Mouse (Mus musculus) stomach, embryonic 15.5 days (tissue): ENCODE measurements around the gene Iqcj. TPM values are rescaled to one million over a fixed set of nuclear protein-coding genes. Genes with fewer than 3 reads are reported as not detected.

Experiments
- ATAC-seq: fragments of 200-750 bp; cut with Nextera tagmentation; 2 replicates; pipeline ENCODE4 v1.8.0; 2017; ENCODE audit warnings: low read depth, moderate number of reproducible peaks, moderate TSS enrichment; ENCODE audit not compliant: insufficient read depth, low FRiP score
- H3K27ac ChIP-seq: fragments of 300-500 bp; sonication (generic); 2 replicates; pipeline ENCODE4 v1.5.1; 2015; ENCODE audit warnings: mild to moderate bottlenecking, inconsistent platforms
- H3K27me3 ChIP-seq: fragments of 300-500 bp; sonication (generic); replicated peaks from 2 replicates; pipeline ENCODE4 v1.6.1; 2015; ENCODE audit warnings: inconsistent platforms
- H3K36me3 ChIP-seq: fragments of 300-500 bp; sonication (generic); 2 replicates; pipeline ENCODE4 v1.6.1; 2015; ENCODE audit warnings: inconsistent platforms
- H3K4me1 ChIP-seq: fragments of 300-500 bp; sonication (generic); 2 replicates; pipeline ENCODE4 v1.6.1; 2015; ENCODE audit warnings: inconsistent platforms
- H3K4me2 ChIP-seq: fragments of 300-500 bp; sonication (generic); 2 replicates; pipeline ENCODE4 v1.6.1; 2015; ENCODE audit warnings: mild to moderate bottlenecking, inconsistent platforms
- H3K4me3 ChIP-seq: fragments of 300-500 bp; sonication (generic); replicated peaks from 2 replicates; pipeline ENCODE4 v1.5.1; 2015; ENCODE audit warnings: inconsistent platforms
- H3K9ac ChIP-seq: fragments of 300-500 bp; sonication (generic); 2 replicates; pipeline ENCODE4 v1.6.1; 2015; ENCODE audit warnings: inconsistent platforms
- H3K9me3 ChIP-seq: fragments of 300-500 bp; sonication (generic); 2 replicates; pipeline ENCODE4 v1.6.1; 2016; ENCODE audit warnings: inconsistent platforms
- WGBS: fragments of 180-500 bp; shearing (Covaris S2); methylation state at CpG from one replicate; pipeline ENCODE4 v1.1.7; 2015; 5-methylcytosine and 5-hydroxymethylcytosine counted together
- polyA plus RNA-seq: library from polyadenylated mRNA; unstranded; fragments of >200 nt; fragmentation: Nextera tagmentation; extraction: Ambion mirVana; gene quantifications from 2 replicates; pipeline ENCODE4 v1.2.1, GENCODE M21; 2015

Iqcj gene
- polyA plus RNA-seq, 1 experiment from 2014 or later, result not detected

DNA sequence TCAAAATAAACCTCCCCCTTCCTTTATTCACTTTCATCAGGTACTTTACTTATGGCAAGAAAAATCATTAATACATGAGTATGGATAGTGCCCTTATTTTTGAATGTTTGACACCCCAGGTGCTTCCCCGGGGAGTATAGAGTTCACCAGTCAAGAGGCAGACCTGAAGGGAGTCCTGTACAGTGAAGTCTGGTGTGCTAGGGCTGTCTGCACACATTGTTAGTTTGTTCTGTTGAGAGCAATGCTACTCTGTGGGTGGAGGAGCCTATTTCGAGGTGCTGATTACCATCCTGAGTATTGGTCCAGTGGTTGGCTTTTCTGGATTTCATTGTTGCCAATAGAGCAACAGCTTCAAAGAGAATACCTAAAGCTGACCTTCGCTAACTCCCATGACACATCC, 26.1 kb downstream of the Iqcj start:
- H3K36me3 ChIP-seq, result no peaks in the 10 kb centered on the region
- H3K27me3 ChIP-seq, result no peaks in the 10 kb centered on the region
- no peak overlapping the region for H3K27ac ChIP-seq
- WGBS, result 80% methylated on average over 3 of the region's 3 CpGs
- no peak for ATAC-seq
- no peak overlapping the region for H3K9ac ChIP-seq
- H3K4me3 ChIP-seq, result no peak overlapping the region
- H3K9me3 ChIP-seq, result no peaks in the 10 kb centered on the region
- no peak overlapping the region for H3K4me2 ChIP-seq
- no peaks in the 10 kb centered on the region for H3K4me1 ChIP-seq

GRCm38 (mm10) chr3:67918634-67919259, 26.7 kb downstream of the Iqcj start:
- Histone ChIP-seq H3K4me3 (no peak overlapping the region), H3K9me3 (no peaks in the 10 kb centered on the region), H3K36me3 (no peaks in the 10 kb centered on the region), H3K9ac (no peak overlapping the region), H3K27ac (no peak overlapping the region), H3K27me3 (no peaks in the 10 kb centered on the region), H3K4me1 (no peaks in the 10 kb centered on the region), H3K4me2 (no peak overlapping the region)
- 56% methylated on average over 8 of the region's 8 CpGs for WGBS
- ATAC-seq, result no peak

- WGBS, result 78% methylated on average over 4 of the region's 4 CpGs
These were observed 31.1 kb downstream of the Iqcj start for GRCm38 (mm10) chr3:67923095-67923494.

GRCm38 (mm10) chr3:67925453-67925852, 33.4 kb downstream of the Iqcj start:
- Histone ChIP-seq H3K9me3 (no peaks in the 10 kb centered on the region), H3K27me3 (no peaks in the 10 kb centered on the region), H3K4me3 (no peak overlapping the region), H3K27ac (no peak overlapping the region), H3K4me1 (no peaks in the 10 kb centered on the region), H3K9ac (no peak overlapping the region), H3K4me2 (no peak overlapping the region), H3K36me3 (no peaks in the 10 kb centered on the region)
- WGBS, result 60% methylated on average over 2 of the region's 2 CpGs
- no peak for ATAC-seq

More at GRCm38 (mm10) chr3:67923095-67923494, 31.1 kb downstream of the Iqcj start:
- H3K4me3 ChIP-seq, result no peak overlapping the region
- no peak for ATAC-seq
- H3K27me3 ChIP-seq, result no peaks in the 10 kb centered on the region
- no peaks in the 10 kb centered on the region for H3K9me3 ChIP-seq
- H3K4me1 ChIP-seq, result no peaks in the 10 kb centered on the region
- H3K27ac ChIP-seq, result no peak overlapping the region
- no peak overlapping the region for H3K9ac ChIP-seq
- no peak overlapping the region for H3K4me2 ChIP-seq
- no peaks in the 10 kb centered on the region for H3K36me3 ChIP-seq

- H3K4me1 ChIP-seq, result no peaks in the 10 kb centered on the region
- H3K4me3 ChIP-seq, result no peak overlapping the region
- no peak overlapping the region for H3K27ac ChIP-seq
- no peak overlapping the region for H3K9ac ChIP-seq
- no peaks in the 10 kb centered on the region for H3K9me3 ChIP-seq
- H3K36me3 ChIP-seq, result no peaks in the 10 kb centered on the region
- ATAC-seq, result no peak
- no peak overlapping the region for H3K4me2 ChIP-seq
- H3K27me3 ChIP-seq, result no peaks in the 10 kb centered on the region
- 69% methylated on average over 10 of the region's 10 CpGs for WGBS
These were observed 38.6 kb downstream of the Iqcj start for GRCm38 (mm10) chr3:67930424-67931133.

GRCm38 (mm10) chr3:67931181-67931580, 39.2 kb downstream of the Iqcj start:
- Histone ChIP-seq H3K36me3 (no peaks in the 10 kb centered on the region), H3K27ac (no peak overlapping the region), H3K4me2 (no peak overlapping the region), H3K9ac (no peak overlapping the region), H3K27me3 (no peaks in the 10 kb centered on the region), H3K4me3 (no peak overlapping the region), H3K4me1 (no peaks in the 10 kb centered on the region), H3K9me3 (no peaks in the 10 kb centered on the region)
- no peak for ATAC-seq
- WGBS, result 91% methylated on average over 8 of the region's 8 CpGs

DNA sequence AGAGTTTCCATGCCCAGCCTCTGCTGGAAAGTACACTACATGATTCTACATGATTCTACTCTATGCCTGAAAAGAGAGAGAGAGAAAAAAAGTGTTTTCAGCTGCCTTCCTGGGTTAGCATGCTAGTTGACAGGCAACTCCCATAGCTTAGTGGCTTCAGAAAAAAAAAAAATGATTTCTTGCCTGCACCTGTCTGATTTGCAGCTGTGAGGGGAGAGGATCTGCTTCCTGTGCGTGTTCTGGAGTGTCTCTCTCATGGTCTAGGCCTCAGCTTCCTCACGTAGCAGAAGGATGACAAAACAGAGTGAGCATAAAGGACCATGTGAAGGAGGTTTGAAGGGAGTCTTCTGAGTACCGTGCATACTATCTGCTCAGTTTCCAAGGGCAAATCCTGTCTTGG, 39.9 kb downstream of the Iqcj start:
- Histone ChIP-seq H3K27ac (no peak overlapping the region), H3K4me2 (no peak overlapping the region), H3K4me1 (no peaks in the 10 kb centered on the region), H3K27me3 (no peaks in the 10 kb centered on the region), H3K9me3 (no peaks in the 10 kb centered on the region), H3K4me3 (no peak overlapping the region), H3K9ac (no peak overlapping the region), H3K36me3 (no peaks in the 10 kb centered on the region)
- 72% methylated on average over 3 of the region's 3 CpGs for WGBS
- ATAC-seq, result no peak

GRCm38 (mm10) chr3:67935829-67936228, 43.8 kb downstream of the Iqcj start:
- no peak for ATAC-seq
- H3K27me3 ChIP-seq, result no peaks in the 10 kb centered on the region
- no peaks in the 10 kb centered on the region for H3K9me3 ChIP-seq
- H3K27ac ChIP-seq, result no peak overlapping the region
- no peaks in the 10 kb centered on the region for H3K4me1 ChIP-seq
- no peaks in the 10 kb centered on the region for H3K36me3 ChIP-seq
- H3K4me3 ChIP-seq, result no peak overlapping the region
- no peak overlapping the region for H3K4me2 ChIP-seq
- 62% methylated on average over 3 of the region's 3 CpGs for whole genome bisulfite sequencing
- H3K9ac ChIP-seq, result no peak overlapping the region

DNA sequence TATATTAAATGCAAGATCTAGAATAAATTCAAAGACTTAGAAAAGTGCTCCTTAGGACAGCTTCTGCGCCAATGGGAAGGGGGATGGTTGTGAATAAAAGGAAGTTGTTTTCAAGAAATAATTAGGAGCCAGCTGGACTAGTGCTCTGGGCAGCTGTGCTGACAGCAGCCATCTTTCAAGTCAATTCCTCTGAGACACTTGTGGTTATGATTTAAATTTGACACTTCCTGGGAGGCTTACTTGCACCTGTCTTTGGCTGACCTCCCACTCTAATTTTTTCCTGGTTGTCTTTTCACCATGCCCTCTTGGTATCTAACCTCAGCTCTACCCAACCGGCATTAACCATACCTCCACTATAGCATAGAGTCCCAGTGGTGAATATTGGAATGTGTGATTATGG, 55.0 kb downstream of the Iqcj start:
- WGBS, result 75% methylated on average over 2 of the region's 2 CpGs
- H3K9ac ChIP-seq, result no peak overlapping the region
- H3K27ac ChIP-seq, result no peak overlapping the region
- H3K4me2 ChIP-seq, result no peak overlapping the region
- H3K9me3 ChIP-seq, result no peaks in the 10 kb centered on the region
- H3K27me3 ChIP-seq, result no peaks in the 10 kb centered on the region
- H3K36me3 ChIP-seq, result no peaks in the 10 kb centered on the region
- H3K4me1 ChIP-seq, result no peaks in the 10 kb centered on the region
- no peak for ATAC-seq
- no peak overlapping the region for H3K4me3 ChIP-seq

DNA sequence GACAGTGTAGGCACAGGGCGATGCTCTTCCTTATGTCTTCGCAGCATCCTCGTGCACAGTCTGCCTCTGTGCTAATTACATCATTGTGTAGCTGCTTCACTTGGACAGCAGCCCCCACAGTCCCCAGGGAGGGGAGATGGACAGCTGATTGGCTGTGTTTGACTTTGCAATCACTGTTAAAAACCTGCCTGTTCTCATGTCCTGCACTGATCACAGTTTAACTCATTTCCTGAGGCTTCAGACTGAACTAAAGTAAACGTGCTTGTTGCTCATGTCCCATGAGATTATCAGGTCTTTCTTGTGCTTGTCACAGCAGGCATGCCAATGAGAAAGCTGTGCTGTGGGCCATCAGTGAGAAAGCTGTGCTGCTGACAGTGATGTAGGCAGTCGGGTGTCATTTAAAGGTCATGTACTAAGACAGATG, 60.5 kb downstream of the Iqcj start:
- ATAC-seq, result no peak
- 49% methylated on average over 5 of the region's 5 CpGs for WGBS
- H3K27me3 ChIP-seq, result no peaks in the 10 kb centered on the region

GRCm38 (mm10) chr3:67954459-67955065, 62.5 kb downstream of the Iqcj start:
- WGBS, result 33% methylated on average over 5 of the region's 5 CpGs
- Histone ChIP-seq H3K4me1 (no peaks in the 10 kb centered on the region), H3K9me3 (no peaks in the 10 kb centered on the region), H3K4me2 (no peak overlapping the region), H3K36me3 (no peaks in the 10 kb centered on the region), H3K9ac (no peak overlapping the region), H3K4me3 (no peak overlapping the region), H3K27ac (no peak overlapping the region), H3K27me3 (no peaks in the 10 kb centered on the region)
- no peak for ATAC-seq

More for the DNA sequence above, 60.5 kb downstream of the Iqcj start:
- no peak overlapping the region for H3K9ac ChIP-seq
- H3K9me3 ChIP-seq, result no peaks in the 10 kb centered on the region
- no peak overlapping the region for H3K4me3 ChIP-seq
- H3K4me2 ChIP-seq, result no peak overlapping the region
- H3K27ac ChIP-seq, result no peak overlapping the region
- H3K4me1 ChIP-seq, result no peaks in the 10 kb centered on the region
- H3K36me3 ChIP-seq, result no peaks in the 10 kb centered on the region

DNA sequence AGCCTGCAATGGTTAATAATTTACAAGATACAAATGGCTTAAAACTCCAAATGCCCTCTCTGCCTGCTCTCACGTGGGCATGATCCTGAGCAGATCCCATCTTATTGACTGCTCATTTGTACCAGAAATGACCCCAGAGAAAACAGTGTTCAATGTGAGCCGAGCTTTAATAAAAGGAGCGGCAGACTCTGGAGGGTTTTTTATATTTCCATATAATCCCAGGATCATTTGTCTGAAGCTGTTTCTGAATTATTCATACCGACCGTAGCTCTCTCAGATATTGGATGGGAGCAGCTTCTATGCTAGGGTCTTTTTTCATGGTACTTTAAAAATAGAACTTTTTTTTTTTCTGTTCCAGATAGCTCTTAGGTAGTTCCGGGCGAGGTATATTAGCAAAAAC, 67.7 kb downstream of the Iqcj start:
- Histone ChIP-seq H3K4me2 (no peak overlapping the region), H3K9ac (no peak overlapping the region), H3K9me3 (no peaks in the 10 kb centered on the region), H3K4me1 (no peaks in the 10 kb centered on the region), H3K27me3 (no peaks in the 10 kb centered on the region), H3K4me3 (no peak overlapping the region), H3K27ac (no peak overlapping the region), H3K36me3 (no peaks in the 10 kb centered on the region)
- WGBS, result 48% methylated on average over 7 of the region's 7 CpGs
- ATAC-seq, result no peak
